Mouse (Mus musculus) urinary bladder, postnatal 14 days (tissue): ENCODE data around the gene Rbm39.
"Not testable (repeated sequence)": the region's sequence is repeated elsewhere in the genome, so short reads cannot be mapped to it uniquely, and the experiment has no call there.

Experiments
- DNase-seq: peaks from one replicate; pipeline ENCODE4 v3.0.0; 2021; ENCODE audit warnings: low spot score

Gene Rbm39

DNA sequence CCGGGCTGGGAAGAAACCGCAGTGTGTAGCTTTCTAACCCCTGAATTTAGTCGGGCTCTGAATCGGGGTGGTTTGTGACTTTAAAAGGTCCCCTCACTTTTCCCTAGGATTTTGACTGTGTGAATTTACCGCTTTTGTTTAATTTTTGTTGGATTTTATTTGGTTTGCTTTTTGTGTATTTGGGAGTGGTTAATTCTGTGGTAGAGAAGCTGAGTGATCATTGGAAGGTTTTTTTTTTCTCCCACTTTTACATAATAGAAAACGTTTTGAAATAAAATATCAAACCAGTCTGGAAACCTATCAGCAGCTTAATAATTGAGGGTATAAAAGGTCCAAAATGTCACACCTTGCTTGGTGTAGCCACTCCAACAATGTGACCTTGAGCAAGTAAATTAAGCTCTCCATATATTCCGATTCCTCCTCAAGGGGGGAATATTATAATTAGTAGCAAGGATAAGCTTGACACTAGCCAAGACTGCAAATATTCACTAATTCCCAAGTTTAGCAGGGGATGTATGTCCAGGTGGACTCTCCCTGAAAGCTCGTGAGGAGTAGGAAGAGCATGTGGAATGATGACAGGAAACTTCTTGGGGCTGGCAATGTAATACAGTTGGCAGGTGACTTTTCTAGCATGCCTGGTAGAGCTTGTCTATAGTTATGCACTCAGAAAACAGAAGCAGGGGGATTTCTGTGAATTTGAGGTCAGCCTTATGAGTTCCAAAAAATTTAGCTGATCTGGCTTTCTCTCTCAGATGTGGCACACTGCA, 969 bp upstream of the Rbm39 start:
- DNase-seq: no peak

DNA sequence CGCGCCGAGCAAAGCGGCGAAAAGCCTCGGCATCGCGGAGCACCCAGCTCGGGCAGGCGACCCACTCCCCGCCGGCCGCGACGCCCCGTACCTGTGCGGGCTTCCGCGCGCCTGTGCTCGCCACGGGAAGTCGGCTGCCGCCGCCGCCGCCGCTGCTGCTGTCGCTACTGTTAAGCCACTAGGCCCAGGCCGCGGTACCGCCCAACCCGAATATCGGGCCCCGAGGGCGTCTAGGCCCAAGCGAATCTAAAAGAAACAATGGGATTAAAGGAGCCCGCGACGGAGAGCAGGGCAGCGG, 293 bp downstream of the Rbm39 start:
- DNase-seq: no peak

DNA sequence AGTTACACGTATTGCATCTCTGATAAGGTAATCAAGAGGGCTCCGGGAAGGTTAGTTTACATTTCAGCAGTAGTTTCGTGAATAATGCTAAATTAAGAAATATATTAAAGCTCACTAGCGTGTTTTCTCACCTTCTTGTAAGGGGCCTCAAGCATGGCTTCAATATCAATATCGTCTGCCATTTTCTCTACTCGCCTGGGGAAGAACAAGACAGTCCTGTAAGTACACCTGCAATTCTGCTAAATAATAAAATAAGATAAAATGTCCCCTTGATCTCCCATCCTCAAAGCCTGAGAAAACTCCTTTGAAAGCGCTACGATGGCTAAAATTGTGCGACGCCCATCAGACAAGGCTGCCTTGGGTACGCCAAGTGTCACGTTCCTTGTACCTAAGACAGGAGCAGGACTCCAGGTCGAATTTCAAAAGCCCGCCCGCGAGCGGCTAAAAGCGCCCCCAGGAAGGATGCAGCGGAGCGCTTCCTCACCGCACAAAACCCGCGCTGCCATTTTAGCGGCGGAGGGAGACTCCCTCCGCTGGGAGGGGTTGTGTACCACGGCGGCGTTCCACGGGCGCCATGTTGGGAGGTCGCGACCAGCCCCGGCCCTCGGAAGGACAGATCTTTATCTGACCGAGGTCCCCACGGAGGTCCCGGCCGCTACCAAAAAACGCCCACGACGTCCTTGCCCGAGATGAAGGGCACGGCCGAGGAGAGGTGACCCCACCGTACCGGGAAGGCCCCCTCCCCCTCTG, 817 bp downstream of the Rbm39 start:
- DNase-seq: peak; percentile 79

GRCm38 (mm10) chr2:156177651-156178050, 2.4 kb downstream of the Rbm39 start:
- no peak for DNase-seq

- no peak for DNase-seq
Observed at GRCm38 (mm10) chr2:156177079-156177478, 3.0 kb downstream of the Rbm39 start.

GRCm38 (mm10) chr2:156166557-156166956, 13.5 kb downstream of the Rbm39 start:
- no peak for DNase-seq

DNA sequence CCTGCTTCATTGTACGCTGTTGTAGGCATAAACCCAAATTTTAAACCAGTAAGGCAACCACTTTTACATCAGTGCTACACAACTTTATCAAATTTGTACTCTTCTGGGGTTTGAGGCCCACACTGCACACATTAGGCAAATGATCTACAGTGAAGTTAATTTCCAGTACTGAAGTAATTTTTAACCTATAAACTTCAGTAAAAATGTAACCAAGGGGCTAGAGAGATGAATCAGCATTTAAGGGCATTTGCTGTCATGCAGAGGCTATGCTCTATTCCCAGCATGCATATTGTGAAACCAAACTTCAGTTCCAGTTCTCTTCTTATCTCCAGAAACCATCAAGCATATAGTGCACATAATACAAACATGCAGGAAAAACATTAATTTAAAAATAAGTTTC, 14.6 kb downstream of the Rbm39 start:
- DNase-seq: no peak

GRCm38 (mm10) chr2:156151538-156151937, 28.5 kb downstream of the Rbm39 start:
- DNase-seq: no peak

DNA sequence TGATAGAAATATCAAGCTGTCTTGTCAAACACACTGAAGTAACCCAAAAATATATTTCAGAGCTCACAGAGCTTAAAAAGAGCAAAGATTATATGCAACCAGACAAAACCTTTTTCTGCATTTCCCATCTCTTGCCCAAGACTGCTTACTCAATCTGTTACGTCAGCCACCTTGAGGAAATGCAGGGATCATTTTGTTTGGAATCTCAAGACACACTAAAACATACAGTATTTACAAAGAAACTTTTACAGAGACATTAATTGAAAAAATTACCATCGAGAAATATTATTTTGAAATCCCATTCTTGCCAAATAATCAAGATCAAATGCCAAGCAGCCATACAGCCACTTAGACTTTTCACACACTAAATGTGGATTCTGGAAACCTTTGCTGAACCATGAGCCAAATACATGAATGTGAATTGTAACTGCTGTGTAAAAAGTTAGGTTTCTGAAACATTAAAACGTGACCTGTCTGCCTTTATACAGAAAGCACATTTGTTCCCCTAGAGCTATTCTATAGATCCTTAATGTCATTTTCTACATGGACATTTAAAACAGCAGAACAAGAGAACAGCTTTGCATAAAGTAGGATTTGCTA, 32.6 kb downstream of the Rbm39 start:
- no peak for DNase-seq

DNA sequence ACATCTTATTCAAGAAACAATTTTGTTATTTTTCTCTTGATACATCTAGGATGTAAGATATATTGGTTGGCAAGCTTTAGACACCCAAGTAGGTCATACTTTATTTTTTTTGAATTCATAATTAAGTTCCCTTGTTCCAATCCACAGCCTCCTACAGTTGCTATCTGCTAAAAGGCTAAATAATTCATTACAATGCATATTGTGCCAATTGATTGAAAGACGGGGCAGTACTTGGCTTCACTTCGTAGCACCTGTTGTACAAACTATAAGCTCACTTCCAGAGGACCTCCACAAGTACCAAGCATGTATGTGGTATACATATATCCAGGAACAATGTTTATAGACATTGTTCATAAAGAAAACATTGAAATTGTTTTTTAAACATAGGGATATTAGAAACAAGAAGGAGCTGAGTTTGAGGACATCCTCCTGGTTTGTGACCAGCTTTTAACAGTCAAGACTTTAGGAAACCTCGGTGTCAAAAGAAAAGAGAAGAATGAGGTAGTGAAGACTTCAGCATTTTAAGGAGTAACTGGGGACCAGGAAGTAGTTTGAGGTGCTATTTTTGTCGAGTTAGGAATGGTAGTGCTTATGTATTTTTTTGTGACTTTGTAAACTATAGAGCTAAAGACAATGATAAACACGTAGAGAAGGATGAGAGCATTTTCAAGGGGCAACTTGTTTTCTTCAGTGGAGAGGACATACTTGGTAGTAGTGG, 33.6 kb downstream of the Rbm39 start:
- DNase-seq: no peak

DNA sequence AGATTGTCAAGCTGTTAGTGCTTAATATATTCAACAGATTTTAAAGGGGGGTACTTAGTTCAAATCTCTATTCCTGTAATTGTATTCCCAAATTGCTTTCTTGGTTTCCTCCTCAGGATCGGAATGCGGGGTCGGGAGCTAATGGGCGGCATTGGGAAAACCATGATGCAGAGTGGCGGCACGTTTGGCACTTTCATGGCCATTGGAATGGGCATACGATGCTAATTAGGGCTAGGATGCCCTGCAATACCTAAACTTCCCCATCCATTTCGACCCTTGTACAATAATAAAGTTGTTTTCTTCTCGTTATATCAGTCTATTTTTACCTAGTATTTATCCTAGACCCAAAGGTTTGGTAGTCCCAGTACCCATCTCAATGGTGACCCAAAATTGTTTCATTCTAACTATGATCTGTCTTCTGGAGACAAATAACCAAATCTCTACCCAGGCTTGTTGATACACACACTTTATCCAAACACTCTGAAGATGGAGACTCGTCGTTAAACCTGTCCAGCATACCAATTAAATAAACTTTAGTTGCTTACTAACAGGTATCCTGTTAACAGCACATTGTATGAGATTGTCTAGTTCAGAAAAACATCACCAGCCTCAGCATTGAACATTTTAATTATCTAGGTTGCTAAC, 34.4 kb downstream of the Rbm39 start:
- no peak for DNase-seq

- DNase-seq: peak; percentile 91
Observed at GRCm38 (mm10) chr2:156143953-156144724, 35.9 kb downstream of the Rbm39 start, which contains the start of the genes Romo1 and Nfs1. TSS of gene Romo1 (plus strand) at chr2:156144039. TSS of gene Nfs1 (minus strand) at chr2:156144186.

GRCm38 (mm10) chr2:156143367-156143766, 36.7 kb downstream of the Rbm39 start:
- DNase-seq: no peak

- no peak for DNase-seq
Observed at GRCm38 (mm10) chr2:156142820-156143219, 37.2 kb downstream of the Rbm39 start.

GRCm38 (mm10) chr2:156135695-156136094, 44.3 kb downstream of the Rbm39 start:
- no peak for DNase-seq

- DNase-seq: no peak
Observed at GRCm38 (mm10) chr2:156134161-156134560, 45.9 kb downstream of the Rbm39 start.

DNA sequence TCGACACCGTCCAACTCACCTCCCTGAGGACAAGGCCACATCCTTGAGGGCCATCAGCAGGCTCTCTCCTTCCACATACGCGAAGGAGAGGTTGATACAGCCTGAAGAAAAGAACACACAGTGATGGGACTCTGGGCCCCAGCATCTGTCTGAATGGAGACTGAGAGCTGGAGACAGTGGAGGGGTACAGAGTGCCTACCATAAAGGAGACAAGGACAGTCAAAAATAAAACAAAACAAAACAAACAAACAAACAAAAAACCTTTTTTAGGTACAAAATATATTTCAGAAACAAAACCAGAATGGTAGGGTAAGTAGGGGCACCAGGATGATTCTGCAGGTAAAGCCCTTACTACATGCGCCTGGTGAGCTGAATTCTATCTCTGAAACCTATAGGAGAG, 53.0 kb downstream of the Rbm39 start, which contains the start of gene Gm28036:
Gene Gm28036 (minus strand): TSS at position 101 of the 400 bp plus-strand sequence.
- no peak for DNase-seq

GRCm38 (mm10) chr2:156123731-156124130, 56.3 kb downstream of the Rbm39 start:
- no peak for DNase-seq

DNA sequence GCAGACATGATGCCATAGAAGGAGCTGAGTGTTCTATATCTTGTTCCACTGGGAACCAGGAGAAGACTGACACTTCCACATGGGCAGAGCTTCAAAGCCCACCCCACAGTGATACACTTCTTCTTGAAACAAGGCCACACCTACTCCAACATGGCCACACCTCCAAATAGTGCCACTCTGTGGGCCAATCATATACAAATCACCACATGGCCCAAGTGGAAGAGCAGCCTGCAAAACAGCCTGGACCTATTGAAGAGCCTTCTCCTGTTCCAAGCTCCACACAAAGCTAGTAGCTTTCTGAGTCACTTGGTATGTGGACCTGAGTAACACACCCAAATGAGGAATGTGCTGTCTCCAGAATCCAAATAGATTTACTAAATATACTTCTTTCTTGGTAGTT, 60.5 kb downstream of the Rbm39 start:
- DNase-seq: no peak

DNA sequence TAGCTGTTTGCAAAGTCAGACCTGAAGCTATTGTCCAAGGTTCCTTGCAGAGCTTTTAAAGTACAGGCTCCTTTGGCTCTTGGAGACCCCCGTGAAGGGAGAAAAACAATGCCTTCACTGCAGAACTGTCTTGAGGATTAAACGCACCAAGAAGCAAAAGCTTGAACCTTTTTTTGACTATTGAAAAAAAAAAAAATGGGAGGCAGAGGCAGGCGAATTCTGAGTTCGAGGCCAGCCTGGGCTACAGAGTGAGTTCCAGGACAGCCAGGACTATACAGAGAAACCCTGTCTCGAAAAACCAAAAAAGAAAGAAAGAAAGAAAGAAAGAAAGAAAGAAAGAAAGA, 68.0 kb downstream of the Rbm39 start:
- not testable (repeated sequence) for DNase-seq
